Mouse (Mus musculus) CH12.LX (cell line): ENCODE measurements around the gene Rrad. TPM values are rescaled to one million over a fixed set of nuclear protein-coding genes. Genes with fewer than 3 reads are reported as not detected.

ENCODE experiments used
- DNase-seq: peaks from one replicate; pipeline ENCODE4 v3.0.0-alpha.2; 2013; ENCODE audit errors: extremely low read depth
- H3K27ac ChIP-seq: 2 replicates; pipeline ENCODE4 v1.5.1; 2012; ENCODE audit warnings: low read depth, mild to moderate bottlenecking, control low read depth, moderate library complexity; ENCODE audit not compliant: insufficient read depth
- H3K27me3 ChIP-seq: replicated peaks from 2 replicates; pipeline ENCODE3; 2012; ENCODE audit warnings: inconsistent platforms
- H3K36me3 ChIP-seq, 2 experiments: replicated peaks in 1 of 2; 2 replicates each; pipeline versions ENCODE3 to v1.6.1; 2012; ENCODE audit warnings: inconsistent platforms in 1 of 2, low read length in 1 of 2, mild to moderate bottlenecking in 1 of 2, mixed read lengths in 1 of 2, moderate library complexity in 1 of 2; ENCODE audit not compliant: control insufficient read depth in 1 of 2, insufficient read depth in 1 of 2
- H3K4me1 ChIP-seq, 2 experiments: 2 replicates each; pipeline ENCODE4 v1.6.1; 2012; ENCODE audit warnings: inconsistent platforms in 1 of 2, moderate library complexity in 1 of 2; ENCODE audit not compliant: insufficient read depth in 2 of 2, control insufficient read depth in 1 of 2
- H3K4me2 ChIP-seq: 2 replicates; pipeline ENCODE4 v1.6.1; 2012; ENCODE audit warnings: low read depth, mild to moderate bottlenecking, control low read depth; ENCODE audit not compliant: poor library complexity, insufficient read depth, severe bottlenecking
- H3K4me3 ChIP-seq, 3 experiments: fragments of 150-350 bp in 1 of 3; sonication (generic) in 1 of 3; replicated peaks in 1 of 3; 2 replicates each; pipeline versions ENCODE3 to v1.5.1; 2011 to 2012; ENCODE audit warnings: low read depth in 2 of 3, low read length in 2 of 3, mild to moderate bottlenecking in 2 of 3, moderate library complexity in 2 of 3, control low read depth in 1 of 3, improper control_type of control experiment in 1 of 3, inconsistent platforms in 1 of 3, mixed read lengths in 1 of 3; ENCODE audit not compliant: poor library complexity in 1 of 3
- H3K79me2 ChIP-seq: replicated peaks from 2 replicates; pipeline ENCODE4 v1.6.1; 2012; ENCODE audit warnings: mild to moderate bottlenecking, moderate library complexity; ENCODE audit not compliant: control insufficient read depth, poor library complexity, insufficient read depth, severe bottlenecking; ENCODE audit errors: extremely low read depth
- H3K9ac ChIP-seq: 2 replicates; pipeline ENCODE4 v1.6.1; 2012; ENCODE audit warnings: low read depth, mild to moderate bottlenecking, control low read depth, moderate library complexity; ENCODE audit not compliant: insufficient read depth
- H3K9me3 ChIP-seq: replicated peaks from 2 replicates; pipeline ENCODE3; 2012; ENCODE audit warnings: low read length, inconsistent platforms, mixed read lengths
- ETS1 ChIP-seq: conservative IDR thresholded peaks from 2 replicates; pipeline ENCODE4 v1.6.1; 2012; ENCODE audit warnings: low read depth, mild to moderate bottlenecking, inconsistent platforms, low read length, improper control_type of control experiment, moderate library complexity
- MAFK ChIP-seq: IDR thresholded peaks from 2 replicates; pipeline ENCODE4 v1.6.1; 2011; ENCODE audit warnings: low read length, improper control_type of control experiment; ENCODE audit not compliant: insufficient replicate concordance
- MEF2A ChIP-seq: IDR thresholded peaks from 2 replicates; pipeline ENCODE4 v1.6.1; 2014; ENCODE audit warnings: low read depth, mild to moderate bottlenecking, inconsistent platforms, low read length, improper control_type of control experiment, borderline replicate concordance
- MXI1 ChIP-seq: IDR thresholded peaks from 2 replicates; pipeline ENCODE4 v1.6.1; 2011; ENCODE audit warnings: mild to moderate bottlenecking, low read depth, low read length, improper control_type of control experiment
- NRF1 ChIP-seq: IDR thresholded peaks from 2 replicates; pipeline ENCODE4 v1.6.1; 2014; ENCODE audit warnings: low read depth, mild to moderate bottlenecking, inconsistent platforms, low read length, improper control_type of control experiment, moderate library complexity
- TCF12 ChIP-seq: IDR thresholded peaks from 2 replicates; pipeline ENCODE4 v1.6.1; 2014; ENCODE audit warnings: low read depth, mild to moderate bottlenecking, inconsistent platforms, low read length, improper control_type of control experiment
- UBTF ChIP-seq: IDR thresholded peaks from 2 replicates; pipeline ENCODE4 v1.6.1; 2012; ENCODE audit warnings: low read depth, mild to moderate bottlenecking, inconsistent platforms, low read length, improper control_type of control experiment, moderate library complexity
- USF1 ChIP-seq: IDR thresholded peaks from 2 replicates; pipeline ENCODE4 v1.6.1; 2014; ENCODE audit warnings: low read depth, mild to moderate bottlenecking, inconsistent platforms, low read length, improper control_type of control experiment
- ZC3H11A ChIP-seq: IDR thresholded peaks from 2 replicates; pipeline ENCODE4 v1.6.1; 2012; ENCODE audit warnings: low read depth, mild to moderate bottlenecking, inconsistent platforms, low read length, improper control_type of control experiment
- ZKSCAN1 ChIP-seq: IDR thresholded peaks from 2 replicates; pipeline ENCODE4 v1.6.1; 2012; ENCODE audit warnings: low read depth, inconsistent platforms, low read length, improper control_type of control experiment, borderline replicate concordance
- ZNF384 ChIP-seq: IDR thresholded peaks from 2 replicates; pipeline ENCODE4 v1.6.1; 2012; ENCODE audit warnings: low read depth, low read length, improper control_type of control experiment, inconsistent platforms
- dilution Hi-C: fragments of 300-500 bp; cut with MboI; formaldehyde crosslinking; loops from 2 replicates; pipeline ENCODE4 v1.14.3; 2020; ENCODE audit warnings: low sequenced_read_pairs; ENCODE audit not compliant: extremely low pct_unique_long_range_greater_than_20kb, extremely low pct_ligation_motif_present
- in situ Hi-C: fragments of 300-500 bp; cut with MboI; formaldehyde crosslinking; loops from 3 replicates; pipeline ENCODE4 v1.14.3; 2019; ENCODE audit warnings: low sequenced_read_pairs, low pct_ligation_motif_present, low pct_unique_long_range_greater_than_20kb, mixed read lengths
- polyA plus RNA-seq: library from polyadenylated mRNA; unstranded; fragments of >175 nt; gene quantifications from 2 replicates; pipeline ENCODE4 v1.2.1, GENCODE M21; 2012; ENCODE audit warnings: low read depth; ENCODE audit not compliant: insufficient read length
- total RNA-seq, 2 experiments: library from RNA; depleted of rRNA; stranded (reverse); fragments of 300-350 nt in 1 of 2; fragments of >200 nt in 1 of 2; gene quantifications; 2 replicates each; pipeline ENCODE4 v1.2.3; 2012 to 2014

Rrad gene
- total and polyA plus RNA-seq, 3 experiments = 30.9 to 32.3 (median 31.7) TPM

DNA sequence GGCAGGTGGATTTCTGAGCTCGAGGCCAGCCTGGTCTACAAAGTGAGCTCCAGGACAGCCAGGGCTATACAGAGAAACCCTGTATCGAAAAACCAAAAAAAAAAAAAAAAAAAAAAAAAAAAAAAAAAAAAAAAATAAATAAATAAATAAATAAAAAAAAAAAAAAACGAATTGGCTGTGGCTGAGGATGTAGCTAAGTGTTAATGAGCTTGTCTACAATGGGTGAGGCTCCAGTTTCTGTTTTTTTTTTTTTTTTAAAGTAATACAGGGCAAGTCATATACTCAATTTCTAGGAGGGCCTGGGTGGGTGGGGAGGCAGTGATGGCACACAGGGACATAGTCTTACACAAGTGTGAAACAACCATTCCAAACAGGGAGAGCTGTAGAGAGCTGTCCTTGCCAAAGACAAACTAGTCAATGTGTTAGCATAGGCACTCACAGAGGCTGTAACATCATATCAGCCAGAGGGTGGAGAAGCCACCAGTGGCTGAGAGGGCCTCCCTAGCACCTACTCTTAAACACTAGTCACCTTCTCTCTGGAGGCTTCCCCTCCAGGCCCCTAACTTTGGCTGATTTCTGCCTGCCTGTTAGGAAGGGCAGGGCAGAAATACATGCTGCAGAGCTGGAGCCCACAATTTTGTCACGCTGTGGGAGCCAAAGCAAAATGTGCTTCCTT lies 3.9 kb downstream of the Rrad start:
- peaks cover 7 to 27% of the 10 kb centered on the region in 2 experiments for H3K4me1 ChIP-seq
- in situ Hi-C loops (no loop called here), dilution Hi-C loops (no loop called here)

DNA sequence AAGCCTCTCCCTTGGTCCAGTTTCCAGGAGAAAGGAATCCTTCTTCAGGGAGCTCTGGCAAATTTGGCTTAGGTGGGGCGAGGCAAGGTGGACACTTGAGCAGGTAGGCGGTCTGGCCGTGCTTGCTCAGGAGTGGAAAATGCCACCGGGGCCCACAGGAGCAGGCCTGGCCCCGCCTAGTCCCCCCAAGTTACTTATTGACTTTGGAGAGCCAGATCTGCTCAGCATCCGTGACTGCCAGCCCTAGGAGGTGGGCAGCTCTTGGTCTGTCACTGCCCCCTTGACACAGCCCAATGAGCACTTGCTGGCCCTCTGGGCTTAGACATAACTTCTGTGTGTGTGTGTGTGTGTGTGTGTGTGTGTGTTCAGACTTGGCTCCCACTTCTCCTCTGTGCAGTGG lies 7.0 kb downstream of the Rrad start, which contains the start of gene Cdh16:
TSS of gene Cdh16 (minus strand) at position 236 of the 400 bp plus-strand sequence.
- H3K9me3 ChIP-seq = peaks cover 4% of the 10 kb centered on the region
- no peak within 1 kb of the TSS for H3K27ac ChIP-seq
- no peak within 1 kb of the TSS for H3K9ac ChIP-seq
- no peak within 1 kb of the TSS for H3K4me2 ChIP-seq
- H3K79me2 ChIP-seq = no peaks in the 10 kb centered on the region
- dilution Hi-C loops = no loop called here
- H3K4me3 ChIP-seq = no peak within 1 kb of the TSS
- TF ChIP-seq NRF1 (no peak), TCF12 (no peak), USF1 (no peak)
- TF ChIP-seq, all 38 proteins: peak for 0
- in situ Hi-C loops = no loop called here
- DNase-seq = no peak
- Histone ChIP-seq H3K27me3 (no peaks in the 10 kb centered on the region), H3K4me1 (peaks cover 0 to 12% of the 10 kb centered on the region in 2 experiments; a peak in 2 of 4 replicates), H3K36me3 (peaks cover 8 to 18% of the 10 kb centered on the region in 2 experiments)

More for the DNA sequence above, 3.9 kb downstream of the Rrad start:
- Histone ChIP-seq H3K36me3 (peaks cover 11 to 26% of the 10 kb centered on the region in 2 experiments), H3K4me2 (no peak overlapping the region), H3K79me2 (no peaks in the 10 kb centered on the region), H3K27me3 (no peaks in the 10 kb centered on the region), H3K9me3 (no peaks in the 10 kb centered on the region), H3K9ac (no peak overlapping the region), H3K27ac (no peak overlapping the region)
- no peak for DNase-seq
- no peak for TF ChIP-seq NRF1
- no peak for TF ChIP-seq MAFK
- TF ChIP-seq UBTF = no peak
- TF ChIP-seq ETS1 = no peak
- no peak for TF ChIP-seq MXI1
- TF ChIP-seq ZNF384 = peak; percentile 69
- TF ChIP-seq ZC3H11A = no peak
- no peak for TF ChIP-seq MEF2A
- TF ChIP-seq, all 38 proteins: peak for 1
- no peak overlapping the region for H3K4me3 ChIP-seq

DNA sequence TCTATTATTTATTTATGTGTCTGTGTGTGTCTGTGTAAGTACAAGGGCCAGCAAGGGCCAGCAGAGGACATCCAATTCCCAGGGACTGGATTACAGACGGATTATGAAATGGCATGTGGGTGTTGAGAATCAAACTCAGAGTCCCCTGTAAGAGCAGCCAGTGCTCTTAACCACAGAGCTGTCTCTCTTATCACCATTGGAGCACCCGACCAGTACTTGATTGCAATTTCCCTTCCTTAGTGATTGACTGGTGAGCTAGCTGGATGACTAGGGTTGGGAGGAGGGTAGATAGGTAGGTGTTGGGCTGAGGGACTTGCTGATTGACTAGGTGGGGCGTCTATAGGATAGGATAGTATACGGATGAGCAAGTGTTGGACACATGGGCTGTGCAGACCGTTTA lies 10.4 kb downstream of the Rrad start:
- in situ Hi-C loops = no loop called here
- Histone ChIP-seq H3K4me2 (no peak overlapping the region), H3K27ac (no peak overlapping the region), H3K36me3 (no peaks in the 10 kb centered on the region), H3K4me3 (no peak overlapping the region), H3K9ac (no peak overlapping the region), H3K79me2 (no peaks in the 10 kb centered on the region), H3K4me1 (peaks cover 0 to 5% of the 10 kb centered on the region in 2 experiments; a peak in 2 of 4 replicates), H3K27me3 (peaks cover 2% of the 10 kb centered on the region), H3K9me3 (peaks cover 4% of the 10 kb centered on the region)
- no peak for TF ChIP-seq ZKSCAN1
- DNase-seq = no peak
- dilution Hi-C loops = no loop called here
